Mouse (Mus musculus) MEL (cell line): ENCODE measurements around the gene Mlh1.

Source experiments
- CTCF ChIP-seq, 3 experiments: IDR thresholded peaks in 2 of 3; conservative IDR thresholded peaks in 1 of 3; 2 replicates each; pipeline ENCODE4 v1.5.1; 2011 to 2012; ENCODE audit warnings: low read length in 3 of 3, low read depth in 2 of 3, mild to moderate bottlenecking in 2 of 3, improper control_type of control experiment in 1 of 3, inconsistent platforms in 1 of 3, mixed read lengths in 1 of 3, moderate library complexity in 1 of 3; ENCODE audit not compliant: control insufficient read depth in 1 of 3, insufficient read depth in 1 of 3, poor library complexity in 1 of 3, severe bottlenecking in 1 of 3
- EP300 ChIP-seq, 2 experiments: IDR thresholded peaks; 2 replicates each; pipeline ENCODE4 v1.6.1; 2011; ENCODE audit warnings: improper control_type of control experiment in 2 of 2, low read length in 2 of 2, low read depth in 1 of 2, mild to moderate bottlenecking in 1 of 2
- MAX ChIP-seq: IDR thresholded peaks from 2 replicates; pipeline ENCODE4 v1.6.1; 2011; ENCODE audit warnings: low read length, improper control_type of control experiment
- POLR2A ChIP-seq, 2 experiments: IDR thresholded peaks; 2 replicates each; pipeline ENCODE4 v1.6.1; 2011 to 2012; ENCODE audit warnings: low read length in 2 of 2, mild to moderate bottlenecking in 2 of 2, control low read depth in 1 of 2, improper control_type of control experiment in 1 of 2, low read depth in 1 of 2, moderate library complexity in 1 of 2; ENCODE audit not compliant: control insufficient read depth in 1 of 2, insufficient read depth in 1 of 2, poor library complexity in 1 of 2
- TCF12 ChIP-seq: IDR thresholded peaks from 2 replicates; pipeline ENCODE4 v1.6.1; 2014; ENCODE audit warnings: low read depth, mild to moderate bottlenecking, inconsistent platforms, low read length, improper control_type of control experiment, moderate library complexity
- ZMIZ1 ChIP-seq: IDR thresholded peaks from 2 replicates; pipeline ENCODE4 v1.6.1; 2012; ENCODE audit warnings: low read depth, mild to moderate bottlenecking, inconsistent platforms, low read length, improper control_type of control experiment, moderate library complexity

DNA sequence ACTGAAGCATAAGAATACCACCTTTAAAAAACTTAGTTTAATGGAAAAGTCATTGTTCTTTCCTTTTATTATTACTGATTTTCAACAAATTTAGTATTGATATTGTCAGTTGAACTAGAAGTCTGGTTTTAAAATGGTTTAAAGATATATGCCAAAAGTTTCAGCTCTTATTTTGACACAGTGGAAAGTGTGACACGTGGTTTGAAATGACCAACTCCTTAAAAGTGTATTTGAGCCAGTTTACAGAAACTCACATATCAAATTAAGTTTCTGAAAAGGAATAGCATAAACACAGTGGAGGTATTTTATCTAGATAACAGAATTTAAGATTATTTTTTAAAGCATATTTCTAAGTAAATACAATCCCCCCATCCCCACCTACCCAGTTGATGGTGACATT lies 2.4 kb upstream of the Mlh1 start:
- TF ChIP-seq POLR2A (IDR thresholded peaks at IDR 0.05; ENCODE audit: control insufficient read depth in 1 of 2, insufficient read depth in 1 of 2, low read depth in 1 of 2, low read length in 2 of 2, poor library complexity in 1 of 2) (no peak), MAX (no peak), CTCF (IDR thresholded peaks at IDR 0.05 in 2 of 3, conservative IDR thresholded peaks at IDR 0.05 in 1 of 3; ENCODE audit: control insufficient read depth in 1 of 3, insufficient read depth in 1 of 3, low read depth in 2 of 3, low read length in 3 of 3, poor library complexity in 1 of 3, severe bottlenecking in 1 of 3) (no peak), TCF12 (no peak), ZMIZ1 (no peak), EP300 (IDR thresholded peaks at IDR 0.05; ENCODE audit: low read depth in 1 of 2, low read length in 2 of 2) (no peak)
